Mouse (Mus musculus) ES-Bruce4 (cell line): ENCODE measurements around the gene Meis2. TPM values are rescaled to one million over a fixed set of nuclear protein-coding genes. Genes with fewer than 3 reads are reported as not detected.
A peak's percentile ranks its signal among the peaks of the same experiment; 100 is the strongest.

Experiments used
- H3K27ac ChIP-seq: 2 replicates; pipeline ENCODE4 v1.5.1; 2012; ENCODE audit warnings: low read length, inconsistent platforms; ENCODE audit not compliant: insufficient read depth
- H3K27me3 ChIP-seq: 2 replicates; pipeline ENCODE4 v1.6.1; 2012; ENCODE audit warnings: mild to moderate bottlenecking, low read length, inconsistent platforms; ENCODE audit not compliant: control insufficient read depth, poor library complexity, insufficient read depth, severe bottlenecking
- H3K36me3 ChIP-seq: 2 replicates; pipeline ENCODE4 v1.6.1; 2012; ENCODE audit warnings: inconsistent platforms, mild to moderate bottlenecking, low read length, moderate library complexity; ENCODE audit not compliant: control insufficient read depth, poor library complexity, insufficient read depth, severe bottlenecking
- H3K4me1 ChIP-seq: one replicate; pipeline ENCODE4 v1.8.1; 2011; ENCODE audit warnings: low read length; ENCODE audit not compliant: control insufficient read depth, insufficient read depth
- H3K4me3 ChIP-seq: 2 replicates; pipeline ENCODE4 v1.5.1; 2011; ENCODE audit warnings: low read depth, mild to moderate bottlenecking, low read length
- H3K9ac ChIP-seq: 2 replicates; pipeline ENCODE4 v1.6.1; 2012; ENCODE audit warnings: low read depth, mild to moderate bottlenecking, inconsistent platforms; ENCODE audit not compliant: poor library complexity, severe bottlenecking
- H3K9me3 ChIP-seq: replicated peaks from 2 replicates; pipeline ENCODE4 v1.6.1; 2012; ENCODE audit warnings: mild to moderate bottlenecking, low read length, inconsistent platforms; ENCODE audit not compliant: control insufficient read depth, poor library complexity, insufficient read depth, severe bottlenecking
- CTCF ChIP-seq: IDR thresholded peaks from one replicate; pipeline ENCODE4 v1.8.1; 2011; ENCODE audit warnings: low read depth, low read length
- EP300 ChIP-seq: IDR thresholded peaks from 2 replicates; pipeline ENCODE4 v1.6.1; 2011; ENCODE audit warnings: low read depth, low read length; ENCODE audit not compliant: insufficient read depth
- POLR2A ChIP-seq: IDR thresholded peaks from one replicate; pipeline ENCODE4 v1.8.1; 2011; ENCODE audit warnings: low read length; ENCODE audit not compliant: insufficient read depth
- polyA plus RNA-seq: library from polyadenylated mRNA; stranded (reverse); fragments of >200 nt; gene quantifications from 2 replicates; pipeline ENCODE4 v1.2.4, GENCODE M21; 2011; ENCODE audit warnings: low read depth; ENCODE audit not compliant: missing spikeins, insufficient read depth, insufficient read length

Gene Meis2
- polyA plus RNA-seq, result 1.5 and 2.1 TPM in 2 replicates

GRCm38 (mm10) chr2:116065570-116066005 is at the start of gene Meis2:
TSS of gene Meis2 (minus strand) at chr2:116065839.
- peaks cover 59% of the 10 kb centered on the region for H3K27me3 ChIP-seq
- H3K4me3 ChIP-seq, result peak within 1 kb of the TSS; percentile 74
- H3K27ac ChIP-seq, result no peak within 1 kb of the TSS
- H3K9ac ChIP-seq, result 0 out of 2 replicates have a peak within 1 kb of the TSS, but pooled peaks have one; percentile 27
- H3K4me1 ChIP-seq, result no peaks in the 10 kb centered on the region
- H3K36me3 ChIP-seq, result no peaks in the 10 kb centered on the region
- no peaks in the 10 kb centered on the region for H3K9me3 ChIP-seq
- TF ChIP-seq CTCF, result no peak
- TF ChIP-seq EP300, result 0 out of 2 replicates have a peak, but pooled peaks have one; percentile 27

GRCm38 (mm10) chr2:116106194-116106593 is 40.6 kb upstream of the Meis2 start:
- H3K4me1 ChIP-seq, result no peaks in the 10 kb centered on the region
- H3K4me3 ChIP-seq, result no peak overlapping the region

GRCm38 (mm10) chr2:116105179-116105578 is 39.5 kb upstream of the Meis2 start:
- Histone ChIP-seq H3K9me3 (no peaks in the 10 kb centered on the region), H3K27me3 (no peaks in the 10 kb centered on the region), H3K27ac (no peak overlapping the region), H3K36me3 (no peaks in the 10 kb centered on the region), H3K4me1 (no peaks in the 10 kb centered on the region), H3K4me3 (no peak overlapping the region), H3K9ac (no peak overlapping the region)
- TF ChIP-seq EP300, result no peak
- no peak for TF ChIP-seq POLR2A
- no peak for TF ChIP-seq CTCF

More at GRCm38 (mm10) chr2:116106194-116106593, 40.6 kb upstream of the Meis2 start:
- no peak for TF ChIP-seq CTCF
- TF ChIP-seq EP300, result no peak
- no peak for TF ChIP-seq POLR2A
- Histone ChIP-seq H3K36me3 (no peaks in the 10 kb centered on the region), H3K9ac (no peak overlapping the region), H3K9me3 (no peaks in the 10 kb centered on the region), H3K27me3 (no peaks in the 10 kb centered on the region), H3K27ac (no peak overlapping the region)

GRCm38 (mm10) chr2:116103411-116103996 is 37.9 kb upstream of the Meis2 start:
- Histone ChIP-seq H3K4me3 (no peak overlapping the region), H3K9ac (no peak overlapping the region), H3K4me1 (no peaks in the 10 kb centered on the region), H3K9me3 (no peaks in the 10 kb centered on the region), H3K36me3 (no peaks in the 10 kb centered on the region), H3K27ac (no peak overlapping the region), H3K27me3 (peaks cover 1% of the 10 kb centered on the region; the same call in 1 of the 2 replicates)
- TF ChIP-seq CTCF (no peak), EP300 (no peak), POLR2A (no peak)

- no peak overlapping the region for H3K4me3 ChIP-seq
- H3K4me1 ChIP-seq, result no peaks in the 10 kb centered on the region
- no peaks in the 10 kb centered on the region for H3K36me3 ChIP-seq
- H3K27ac ChIP-seq, result no peak overlapping the region
- no peak for TF ChIP-seq POLR2A
- TF ChIP-seq CTCF, result peak; percentile 31
- peaks cover 1% of the 10 kb centered on the region; the same call in 1 of the 2 replicates for H3K27me3 ChIP-seq
- no peaks in the 10 kb centered on the region for H3K9me3 ChIP-seq
- no peak overlapping the region for H3K9ac ChIP-seq
These were observed 35.6 kb upstream of the Meis2 start for GRCm38 (mm10) chr2:116101221-116101620.

- no peak overlapping the region for H3K27ac ChIP-seq
- no peaks in the 10 kb centered on the region for H3K9me3 ChIP-seq
- H3K9ac ChIP-seq, result no peak overlapping the region
- H3K27me3 ChIP-seq, result peaks cover 6% of the 10 kb centered on the region
- H3K4me1 ChIP-seq, result no peaks in the 10 kb centered on the region
- TF ChIP-seq POLR2A (no peak), CTCF (no peak), EP300 (no peak)
- no peak overlapping the region for H3K4me3 ChIP-seq
- no peaks in the 10 kb centered on the region for H3K36me3 ChIP-seq
These were observed 15.3 kb upstream of the Meis2 start for GRCm38 (mm10) chr2:116080961-116081360.
